Mouse (Mus musculus): ENCODE data around the gene Nudt2. TPM values are rescaled to one million over a fixed set of nuclear protein-coding genes. Genes with fewer than 3 reads are reported as not detected.

Gene Nudt2
- total RNA-seq, 1 experiment, result 19.8 TPM

DNA sequence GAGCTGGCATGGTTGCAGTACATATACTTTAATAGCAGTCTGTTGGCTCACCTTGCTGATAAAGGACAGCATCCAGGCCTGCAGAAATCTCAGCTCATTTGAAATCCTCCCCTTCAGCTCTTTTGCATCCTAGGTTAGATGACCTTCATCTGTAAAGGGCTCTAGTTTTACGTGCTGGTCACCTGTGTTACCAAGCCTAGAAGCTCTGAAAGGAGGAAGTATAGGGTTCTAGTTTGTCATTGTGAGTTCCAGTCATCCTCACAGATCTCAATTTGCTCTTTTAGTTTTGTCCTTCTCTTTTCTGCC lies 6.4 kb downstream of the Nudt2 start:
- DNase-seq (ENCODE audit: low read depth, low spot score), result no peak
- Histone ChIP-seq H3K4me3 (ENCODE audit: insufficient read depth in 1 of 2, low read depth in 1 of 2, low read length in 2 of 2, poor library complexity in 1 of 2, severe bottlenecking in 1 of 2) (no peak overlapping the region), H3K9ac (ENCODE audit: insufficient read depth, low read depth, low read length, poor library complexity, severe bottlenecking) (no peak overlapping the region), H3K4me1 (ENCODE audit: control insufficient read depth in 2 of 2, insufficient read depth in 2 of 2, low read length in 2 of 2, poor library complexity in 1 of 2) (0 out of 4 replicates have a peak, but pooled peaks cover 0 to 2% of the 10 kb centered on the region in 2 experiments), H3K9me3 (ENCODE audit: control insufficient read depth, insufficient read depth, low read depth, low read length) (no peaks in the 10 kb centered on the region), H3K36me3 (ENCODE audit: control insufficient read depth, insufficient read depth, low read length, poor library complexity, severe bottlenecking) (no peaks in the 10 kb centered on the region), H3K27ac (ENCODE audit: insufficient read depth, low read depth, low read length, poor library complexity, severe bottlenecking) (no peak overlapping the region)
- in situ Hi-C loops (cut with MboI; ENCODE audit: low sequenced_read_pairs in 2 of 2, unreplicated experiment in 2 of 2), result no loop called here
- TF ChIP-seq ZNF384 (IDR thresholded peaks at IDR 0.05; ENCODE audit: low read depth, low read length) (no peak), ZC3H11A (IDR thresholded peaks at IDR 0.05; ENCODE audit: borderline replicate concordance, low read depth, low read length) (no peak), MAFK (IDR thresholded peaks at IDR 0.05; ENCODE audit: insufficient read depth, low read depth, low read length) (no peak), CHD2 (IDR thresholded peaks at IDR 0.05; ENCODE audit: low read depth, low read length) (no peak), HCFC1 (IDR thresholded peaks at IDR 0.05; ENCODE audit: borderline replicate concordance, insufficient read depth, low read length) (no peak)

DNA sequence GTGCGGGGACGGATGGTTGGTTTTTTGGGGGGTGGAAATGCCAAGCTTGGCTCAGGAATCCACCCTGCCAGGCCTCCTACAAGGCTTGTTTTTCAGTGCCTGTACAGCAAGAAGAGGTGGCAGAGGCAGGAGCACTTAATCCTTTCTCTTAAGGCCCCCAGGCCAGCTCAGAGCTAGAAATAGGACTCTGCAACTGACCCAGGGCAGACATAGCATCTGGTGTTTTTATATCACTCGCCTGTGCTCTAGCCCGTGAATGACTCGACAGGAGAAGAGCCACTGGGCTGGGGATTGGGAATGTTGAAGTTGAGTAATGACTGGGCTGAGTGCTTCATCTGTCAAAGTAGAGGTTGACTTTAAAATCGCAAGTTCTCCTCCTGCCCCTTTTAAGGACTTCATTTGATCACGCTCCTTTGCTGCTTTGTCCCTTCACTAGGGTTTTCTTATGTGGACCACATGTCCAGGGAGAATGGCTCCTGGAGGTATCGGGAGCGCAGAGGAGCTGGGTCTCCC lies 12.8 kb downstream of the Nudt2 start:
- no peak for DNase-seq (ENCODE audit: low read depth, low spot score)
- in situ Hi-C loops (cut with MboI; ENCODE audit: low sequenced_read_pairs in 2 of 2, unreplicated experiment in 2 of 2), result no loop called here

DNA sequence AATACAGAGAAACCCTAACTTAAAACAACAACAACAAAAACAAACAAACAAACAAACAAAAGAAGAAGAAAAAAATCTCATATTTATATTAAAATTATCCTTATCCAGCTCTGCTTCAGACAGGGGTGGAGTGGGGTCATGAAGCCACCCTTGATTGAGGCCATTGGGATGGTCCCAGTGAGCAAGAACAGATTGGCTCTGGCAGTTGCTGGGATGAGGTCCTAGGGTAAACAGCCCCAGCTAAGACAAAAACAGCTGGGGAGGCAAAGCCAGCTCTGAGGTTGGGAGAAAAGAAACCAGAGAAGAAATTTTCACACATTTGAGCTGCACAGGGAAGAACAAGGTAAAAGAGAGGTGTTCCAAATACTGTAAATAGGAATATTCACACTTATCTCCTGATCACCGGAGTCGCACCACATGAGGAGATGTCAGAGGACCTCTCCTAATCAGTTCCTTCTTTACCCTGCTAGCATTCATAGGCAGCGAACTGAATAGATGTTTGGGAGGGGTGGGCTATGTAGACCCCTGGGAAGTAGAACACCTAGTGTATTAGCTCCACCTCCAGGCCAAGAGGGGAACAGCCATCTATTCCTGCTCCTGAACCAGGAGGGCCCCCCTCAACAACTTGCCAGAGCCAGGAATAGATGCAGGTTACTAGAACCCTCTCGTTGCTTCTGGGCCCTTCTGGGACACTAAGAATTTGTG lies 14.0 kb downstream of the Nudt2 start:
- peaks cover 3% of the 10 kb centered on the region; the same call in 1 of the 2 replicates for H3K36me3 ChIP-seq (ENCODE audit: control insufficient read depth, insufficient read depth, low read length, poor library complexity, severe bottlenecking)
- no peaks in the 10 kb centered on the region for H3K4me1 ChIP-seq (ENCODE audit: control insufficient read depth in 2 of 2, insufficient read depth in 2 of 2, low read length in 2 of 2, poor library complexity in 1 of 2)
- in situ Hi-C loops (cut with MboI; ENCODE audit: low sequenced_read_pairs in 2 of 2, unreplicated experiment in 2 of 2), result no loop called here
- no peak overlapping the region for H3K27ac ChIP-seq (ENCODE audit: insufficient read depth, low read depth, low read length, poor library complexity, severe bottlenecking)
- TF ChIP-seq ZC3H11A (IDR thresholded peaks at IDR 0.05; ENCODE audit: borderline replicate concordance, low read depth, low read length) (no peak), MAFK (IDR thresholded peaks at IDR 0.05; ENCODE audit: insufficient read depth, low read depth, low read length) (no peak), HCFC1 (IDR thresholded peaks at IDR 0.05; ENCODE audit: borderline replicate concordance, insufficient read depth, low read length) (no peak), CHD2 (IDR thresholded peaks at IDR 0.05; ENCODE audit: low read depth, low read length) (no peak), ZNF384 (IDR thresholded peaks at IDR 0.05; ENCODE audit: low read depth, low read length) (no peak)
- DNase-seq (ENCODE audit: low read depth, low spot score), result no peak
- H3K9ac ChIP-seq (ENCODE audit: insufficient read depth, low read depth, low read length, poor library complexity, severe bottlenecking), result no peak overlapping the region
- no peaks in the 10 kb centered on the region for H3K9me3 ChIP-seq (ENCODE audit: control insufficient read depth, insufficient read depth, low read depth, low read length)
- H3K4me3 ChIP-seq (ENCODE audit: insufficient read depth in 1 of 2, low read depth in 1 of 2, low read length in 2 of 2, poor library complexity in 1 of 2, severe bottlenecking in 1 of 2), result no peak overlapping the region

More for the DNA sequence above, 12.8 kb downstream of the Nudt2 start:
- Histone ChIP-seq H3K4me1 (ENCODE audit: control insufficient read depth in 2 of 2, insufficient read depth in 2 of 2, low read length in 2 of 2, poor library complexity in 1 of 2) (no peaks in the 10 kb centered on the region), H3K4me3 (ENCODE audit: insufficient read depth in 1 of 2, low read depth in 1 of 2, low read length in 2 of 2, poor library complexity in 1 of 2, severe bottlenecking in 1 of 2) (no peak overlapping the region), H3K36me3 (ENCODE audit: control insufficient read depth, insufficient read depth, low read length, poor library complexity, severe bottlenecking) (peaks cover 3% of the 10 kb centered on the region; the same call in 1 of the 2 replicates), H3K9me3 (ENCODE audit: control insufficient read depth, insufficient read depth, low read depth, low read length) (no peaks in the 10 kb centered on the region), H3K9ac (ENCODE audit: insufficient read depth, low read depth, low read length, poor library complexity, severe bottlenecking) (no peak overlapping the region), H3K27ac (ENCODE audit: insufficient read depth, low read depth, low read length, poor library complexity, severe bottlenecking) (no peak overlapping the region)
- no peak for TF ChIP-seq CHD2 (IDR thresholded peaks at IDR 0.05; ENCODE audit: low read depth, low read length)
- TF ChIP-seq ZNF384 (IDR thresholded peaks at IDR 0.05; ENCODE audit: low read depth, low read length), result no peak
- no peak for TF ChIP-seq ZC3H11A (IDR thresholded peaks at IDR 0.05; ENCODE audit: borderline replicate concordance, low read depth, low read length)
- TF ChIP-seq MAFK (IDR thresholded peaks at IDR 0.05; ENCODE audit: insufficient read depth, low read depth, low read length), result no peak
- no peak for TF ChIP-seq HCFC1 (IDR thresholded peaks at IDR 0.05; ENCODE audit: borderline replicate concordance, insufficient read depth, low read length)

DNA sequence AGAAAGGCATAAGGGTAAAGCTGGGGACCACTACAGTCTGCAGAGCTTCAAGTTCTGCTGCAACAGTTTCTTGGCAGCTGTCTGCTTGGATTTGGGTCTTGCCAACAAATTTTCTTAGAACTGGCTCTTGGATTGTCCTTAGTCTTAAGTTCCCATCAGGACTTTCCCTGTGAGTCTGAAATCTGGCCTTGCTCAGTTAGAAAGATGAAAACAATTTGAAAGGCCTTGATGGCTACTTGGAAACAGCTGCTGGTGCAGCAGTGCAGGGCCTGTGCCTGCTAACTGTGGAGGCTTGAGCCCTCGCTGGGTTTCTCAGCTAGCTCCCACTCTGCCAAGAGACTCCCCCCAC lies 14.5 kb downstream of the Nudt2 start:
- H3K27ac ChIP-seq (ENCODE audit: insufficient read depth, low read depth, low read length, poor library complexity, severe bottlenecking), result no peak overlapping the region
- H3K36me3 ChIP-seq (ENCODE audit: control insufficient read depth, insufficient read depth, low read length, poor library complexity, severe bottlenecking), result peaks cover 3% of the 10 kb centered on the region; the same call in 1 of the 2 replicates
- in situ Hi-C loops (cut with MboI; ENCODE audit: low sequenced_read_pairs in 2 of 2, unreplicated experiment in 2 of 2), result no loop called here
- no peak for TF ChIP-seq ZC3H11A (IDR thresholded peaks at IDR 0.05; ENCODE audit: borderline replicate concordance, low read depth, low read length)
- no peak for TF ChIP-seq HCFC1 (IDR thresholded peaks at IDR 0.05; ENCODE audit: borderline replicate concordance, insufficient read depth, low read length)
- no peaks in the 10 kb centered on the region for H3K4me1 ChIP-seq (ENCODE audit: control insufficient read depth in 2 of 2, insufficient read depth in 2 of 2, low read length in 2 of 2, poor library complexity in 1 of 2)
- H3K9ac ChIP-seq (ENCODE audit: insufficient read depth, low read depth, low read length, poor library complexity, severe bottlenecking), result no peak overlapping the region
- no peaks in the 10 kb centered on the region for H3K9me3 ChIP-seq (ENCODE audit: control insufficient read depth, insufficient read depth, low read depth, low read length)
- H3K4me3 ChIP-seq (ENCODE audit: insufficient read depth in 1 of 2, low read depth in 1 of 2, low read length in 2 of 2, poor library complexity in 1 of 2, severe bottlenecking in 1 of 2), result no peak overlapping the region
- no peak for DNase-seq (ENCODE audit: low read depth, low spot score)

Measured in ES-E14 (cell line).